Mouse (Mus musculus) adrenal gland, postnatal 4 days (tissue): ENCODE measurements around the gene H2afv. TPM values are rescaled to one million over a fixed set of nuclear protein-coding genes. Genes with fewer than 3 reads are reported as not detected.

ENCODE experiments used
- DNase-seq, 2 experiments: peaks; one replicate each; pipeline ENCODE4 v3.0.0; 2021 to 2022; ENCODE audit warnings: low spot score in 2 of 2, mixed read lengths in 2 of 2
- long read RNA-seq, 2 experiments: library from polyadenylated mRNA; stranded (forward); transcript quantifications; one replicate each; pipeline ENCODE4 v2.0.0; 2021
- total RNA-seq, 2 experiments: library from RNA; stranded (reverse); gene quantifications; 2 replicates each; pipeline ENCODE4 v1.2.3; 2021

The H2afv gene
- total RNA-seq, result 100 to 1,000 TPM; 105 to 130 TPM
- long read RNA-seq, experiment 1, transcript H2afv-202 (5 exons, 1,633 nt), result major isoform, 182 of 209 reads
- long read RNA-seq, experiment 1, transcript H2afv-201 (4 exons, 519 nt), result minor isoform, 7 of 209 reads
- long read RNA-seq, experiment 1, partial matches to known transcripts, result 9 of 209 reads
- long read RNA-seq, experiment 1, other reads (novel, unspliced or antisense), result 11 of 209 reads
- long read RNA-seq, experiment 2, transcript H2afv-201 (4 exons, 519 nt), result minor isoform, 7 of 192 reads
- long read RNA-seq, experiment 2, transcript H2afv-202 (5 exons, 1,633 nt), result major isoform, 171 of 192 reads
- long read RNA-seq, experiment 2, partial matches to known transcripts, result 4 of 192 reads
- long read RNA-seq, experiment 2, other reads (novel, unspliced or antisense), result 10 of 192 reads

- DNase-seq, result peak; percentile 98
These were observed at the start of gene H2afv for GRCm38 (mm10) chr11:6444077-6444853. TSS of gene H2afv (minus strand) at chr11:6444443.

- no peak for DNase-seq
These were observed 45.7 kb upstream of the H2afv start for GRCm38 (mm10) chr11:6489691-6490503.

- no peak for DNase-seq
These were observed 45.0 kb upstream of the H2afv start for GRCm38 (mm10) chr11:6489257-6489656.

GRCm38 (mm10) chr11:6488041-6488684 lies 43.9 kb upstream of the H2afv start:
- DNase-seq, result no peak

- no peak for DNase-seq
These were observed 43.3 kb upstream of the H2afv start for GRCm38 (mm10) chr11:6487496-6487895.

GRCm38 (mm10) chr11:6486916-6487315 lies 42.7 kb upstream of the H2afv start:
- DNase-seq, result no peak

GRCm38 (mm10) chr11:6484244-6484959 lies 40.2 kb upstream of the H2afv start:
- no peak for DNase-seq

GRCm38 (mm10) chr11:6483103-6483502 lies 38.9 kb upstream of the H2afv start:
- no peak for DNase-seq

- no peak for DNase-seq
These were observed 37.5 kb upstream of the H2afv start for GRCm38 (mm10) chr11:6481669-6482185.

- no peak for DNase-seq
These were observed 36.6 kb upstream of the H2afv start for GRCm38 (mm10) chr11:6480681-6481405.

GRCm38 (mm10) chr11:6480191-6480590 lies 35.9 kb upstream of the H2afv start:
- no peak for DNase-seq

- DNase-seq, result no peak
These were observed 35.0 kb upstream of the H2afv start for GRCm38 (mm10) chr11:6479231-6479630.

- no peak for DNase-seq
These were observed 33.1 kb upstream of the H2afv start for GRCm38 (mm10) chr11:6477350-6477749.

- no peak for DNase-seq
These were observed 32.6 kb upstream of the H2afv start for GRCm38 (mm10) chr11:6476876-6477275.

- peak; percentile 76 to 89 for DNase-seq
These were observed 31.7 kb upstream of the H2afv start, which contains the start of gene Purb for GRCm38 (mm10) chr11:6475867-6476484. TSS of gene Purb (minus strand) at chr11:6475917.

- DNase-seq, result peak; percentile 24 to 36
These were observed 30.9 kb upstream of the H2afv start for GRCm38 (mm10) chr11:6474874-6475731.

GRCm38 (mm10) chr11:6474381-6474780 lies 30.1 kb upstream of the H2afv start:
- DNase-seq, result no peak

GRCm38 (mm10) chr11:6472076-6472475 lies 27.8 kb upstream of the H2afv start:
- no peak for DNase-seq
